Mouse (Mus musculus): Measurements from ENCODE around the gene Hist1h2bc. TPM values are rescaled to one million over a fixed set of nuclear protein-coding genes. Genes with fewer than 3 reads are reported as not detected.
A peak's percentile ranks its signal among the peaks of the same experiment; 100 is the strongest.
"Not testable (repeated sequence)": the region's sequence is repeated elsewhere in the genome, so short reads cannot be mapped to it uniquely, and the experiment has no call there.

Gene Hist1h2bc
- polyA plus RNA-seq, 3 experiments from 2014 or later = 0.52 to 3.6 (median 3.3) TPM

DNA sequence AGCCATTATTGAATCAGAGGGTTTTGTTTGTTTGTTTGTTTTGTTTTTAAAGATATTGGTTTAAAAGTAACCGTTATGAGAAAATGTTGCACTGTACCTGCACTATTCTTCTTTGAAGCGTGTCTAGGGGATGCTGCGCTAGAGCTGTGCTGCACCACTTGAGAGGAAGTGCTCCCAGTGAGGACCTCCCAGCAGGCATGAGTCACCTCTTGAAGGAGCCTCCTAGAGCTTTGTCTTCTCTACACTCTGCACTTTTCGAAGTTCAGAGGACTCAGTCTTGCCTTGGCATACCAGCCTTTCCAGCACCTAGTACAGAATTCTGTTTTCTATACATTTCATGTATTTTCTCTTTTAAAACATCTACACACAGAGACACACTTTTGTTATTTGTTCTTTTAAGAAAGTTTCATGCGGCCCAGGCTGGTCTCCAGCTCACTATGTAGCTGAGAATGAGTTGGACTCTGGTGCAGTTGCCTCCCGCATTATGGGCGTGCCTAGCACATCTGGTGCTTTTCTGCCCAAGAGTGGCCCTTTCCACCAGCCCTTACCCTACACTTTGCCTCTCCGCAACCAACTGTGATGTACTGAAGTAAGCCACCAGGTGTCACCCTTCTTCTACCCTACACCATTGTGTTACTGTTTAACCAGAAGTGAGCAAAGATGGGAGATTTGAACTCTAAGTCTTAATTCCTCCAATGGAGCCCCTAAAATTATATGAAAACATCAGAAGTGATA, 17.0 kb downstream of the Hist1h2bc start:
- peak; percentile 52 for ATAC-seq

- ATAC-seq = no peak
These were observed 18.2 kb downstream of the Hist1h2bc start for GRCm38 (mm10) chr13:23702220-23702619.

- not testable (repeated sequence) for ATAC-seq
These were observed 18.8 kb downstream of the Hist1h2bc start for GRCm38 (mm10) chr13:23702801-23703200.

DNA sequence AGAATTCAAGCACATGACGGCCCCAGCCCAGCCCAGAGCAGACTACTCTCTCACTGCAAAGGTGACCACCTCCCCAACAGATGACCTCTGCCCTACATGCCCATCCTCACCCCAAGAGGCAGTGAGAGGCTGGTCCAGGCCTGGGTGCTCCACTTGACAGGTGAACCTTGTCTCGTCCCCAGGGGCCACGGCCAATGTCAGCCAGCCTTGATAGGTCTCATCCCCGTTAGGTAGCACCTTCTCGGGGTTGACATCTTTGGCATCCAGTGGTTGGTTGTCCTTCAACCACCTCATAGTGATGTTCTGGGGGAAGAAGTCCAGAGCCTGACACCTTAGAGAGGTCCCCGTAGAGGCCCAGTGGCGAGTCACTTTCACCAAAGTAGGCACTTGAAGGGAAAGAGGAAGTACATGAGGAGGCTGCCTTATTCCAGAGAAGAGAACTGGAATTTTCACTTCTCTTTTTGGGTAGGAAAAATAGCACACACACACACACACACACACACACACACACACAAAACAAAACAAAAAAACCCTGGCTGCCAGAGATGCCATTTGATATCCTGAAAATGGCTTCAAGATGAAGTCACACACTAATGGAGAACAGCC, 21.9 kb downstream of the Hist1h2bc start:
- ATAC-seq = no peak

GRCm38 (mm10) chr13:23706771-23707170, 22.8 kb downstream of the Hist1h2bc start:
- no peak for ATAC-seq

DNA sequence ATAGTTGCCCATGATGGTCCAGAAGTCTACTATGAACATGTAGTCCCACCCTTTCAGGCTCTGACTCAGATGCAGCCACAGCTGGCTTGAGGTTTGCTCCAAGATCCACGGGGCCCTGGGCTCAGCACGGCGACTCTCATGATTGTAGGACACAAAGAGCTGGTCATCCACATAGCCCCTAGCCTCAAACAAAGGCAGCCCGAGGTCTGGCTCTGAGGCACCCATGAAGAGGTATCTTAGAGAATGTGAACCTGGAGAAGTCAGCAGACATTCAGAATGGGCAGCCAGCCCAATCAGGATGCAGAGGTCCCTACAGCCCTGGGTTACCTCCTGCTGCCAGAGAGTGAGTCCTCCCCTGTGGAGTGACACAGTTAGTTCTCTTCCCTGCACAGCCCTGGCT, 24.0 kb downstream of the Hist1h2bc start:
- no peak for ATAC-seq

DNA sequence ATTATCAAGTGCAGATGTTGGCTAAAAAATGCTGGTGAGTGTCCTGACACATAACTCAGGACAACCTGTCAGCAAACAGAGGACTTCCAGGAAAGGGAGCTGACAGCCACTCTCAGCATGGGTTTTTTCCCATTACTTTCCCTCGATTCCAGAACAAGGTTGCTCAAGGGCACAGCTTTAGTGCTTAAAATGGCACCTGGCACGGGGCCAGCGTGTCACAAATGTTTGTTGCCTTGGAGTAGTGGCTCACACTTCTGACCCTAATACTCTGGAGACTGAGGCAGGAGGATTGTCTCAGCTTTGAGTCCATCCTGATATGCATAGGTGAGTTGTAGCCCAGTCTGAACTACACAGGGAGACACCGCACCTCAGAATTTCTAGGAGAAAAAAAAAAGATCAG, 24.7 kb downstream of the Hist1h2bc start:
- ATAC-seq = no peak

GRCm38 (mm10) chr13:23709714-23710373, 25.8 kb downstream of the Hist1h2bc start:
- peak; percentile 44 for ATAC-seq

- ATAC-seq = peak; percentile 93
These were observed 26.5 kb downstream of the Hist1h2bc start, which contains the start of gene Hfe for GRCm38 (mm10) chr13:23710374-23711089. Hfe (minus strand) TSS chr13:23710854.

DNA sequence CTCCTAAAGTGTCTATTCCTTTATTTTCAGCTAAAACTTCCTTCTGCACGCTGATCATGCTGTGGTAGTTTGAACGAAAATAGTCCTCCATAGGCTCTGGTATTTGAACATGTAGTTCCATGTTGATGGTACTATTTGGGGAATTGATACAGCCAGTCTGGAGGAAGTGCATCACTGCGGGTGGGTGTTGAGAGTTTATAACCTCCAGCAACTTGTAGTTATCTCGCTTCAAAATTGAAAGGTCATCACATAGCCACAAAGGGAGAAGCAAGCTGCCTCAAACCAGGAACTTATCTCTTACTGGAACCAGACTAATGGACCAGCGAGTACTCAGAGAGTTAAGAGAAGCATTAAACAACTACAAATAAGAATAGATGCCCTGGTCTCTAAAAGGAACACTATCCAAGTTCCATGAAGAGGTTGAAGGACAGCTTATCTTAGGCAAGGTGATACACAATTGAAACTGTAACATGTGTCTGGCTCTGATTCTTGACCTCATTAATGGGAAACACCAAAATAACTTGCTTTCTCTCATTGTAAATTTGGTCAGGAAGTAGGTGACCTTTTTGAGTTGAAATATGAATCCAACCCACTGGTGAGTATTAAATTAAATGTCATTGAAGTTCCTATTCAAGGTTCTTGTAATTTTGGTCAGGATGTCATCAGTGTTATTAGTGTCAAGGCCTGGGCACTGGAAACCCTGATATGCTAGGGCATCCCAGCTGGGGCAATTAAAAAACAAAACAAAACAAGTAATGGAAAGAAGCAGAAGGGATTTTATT, 32.5 kb downstream of the Hist1h2bc start:
- ATAC-seq = no peak

DNA sequence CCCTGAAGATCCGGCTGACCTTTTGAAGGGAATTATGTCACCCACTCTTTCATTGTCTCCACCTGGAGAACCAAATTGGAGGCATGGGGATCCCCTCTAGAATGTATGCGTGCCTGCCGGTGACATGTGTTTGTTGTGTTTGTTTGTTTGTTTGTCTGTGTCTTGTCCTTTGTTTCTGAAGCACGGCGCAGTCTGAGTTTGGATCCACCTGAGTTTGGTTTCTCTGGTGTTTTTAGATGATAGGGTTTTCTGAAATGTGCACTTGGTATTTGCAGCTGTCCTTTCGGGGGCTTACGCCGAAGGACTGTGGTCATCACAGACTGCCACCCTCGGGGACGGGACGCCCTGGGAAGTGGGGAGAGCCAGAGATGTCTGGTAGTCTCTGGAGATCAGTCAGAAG, 33.2 kb downstream of the Hist1h2bc start:
- ATAC-seq = no peak

GRCm38 (mm10) chr13:23717593-23718245, 33.7 kb downstream of the Hist1h2bc start:
- ATAC-seq = not testable (repeated sequence)

DNA sequence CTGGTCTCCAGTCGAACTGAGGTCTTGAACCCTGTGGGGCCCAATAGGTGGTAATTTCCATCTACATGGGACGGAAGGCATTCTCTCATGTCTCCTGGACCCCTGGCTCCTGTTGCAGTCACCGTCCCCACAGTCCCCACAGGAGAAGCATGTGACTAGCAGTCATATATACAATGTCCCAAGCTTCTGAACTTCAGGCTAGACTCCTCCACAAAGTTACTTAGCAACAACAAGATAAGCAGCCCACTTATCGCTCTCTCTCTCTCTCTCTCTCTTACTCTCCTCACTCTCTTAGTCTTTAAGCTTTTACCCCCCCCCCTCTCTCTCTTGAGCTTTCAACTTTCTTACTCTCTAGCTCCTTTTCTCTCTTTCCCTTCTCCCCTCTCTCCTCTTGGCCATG, 40.2 kb downstream of the Hist1h2bc start:
- no peak for ATAC-seq

DNA sequence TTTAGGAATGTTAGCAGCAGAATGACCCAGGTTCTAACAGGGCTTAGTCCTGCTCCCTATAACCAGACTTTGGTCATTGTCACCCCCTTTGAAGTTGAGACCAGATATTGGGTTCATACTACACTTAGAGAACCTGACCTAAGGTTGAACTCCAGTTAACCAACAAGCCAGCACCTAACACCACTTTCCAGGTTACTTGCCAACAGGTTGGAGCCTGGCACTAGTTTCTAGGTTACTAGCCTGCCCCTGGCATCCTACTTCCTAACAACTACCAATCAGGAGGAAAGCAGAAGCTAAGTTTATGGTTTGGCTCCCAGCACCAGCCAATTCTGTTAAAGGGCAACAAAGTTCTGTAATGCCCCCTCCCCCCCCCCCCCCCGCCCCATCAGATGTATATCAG, 41.2 kb downstream of the Hist1h2bc start:
- no peak for ATAC-seq

DNA sequence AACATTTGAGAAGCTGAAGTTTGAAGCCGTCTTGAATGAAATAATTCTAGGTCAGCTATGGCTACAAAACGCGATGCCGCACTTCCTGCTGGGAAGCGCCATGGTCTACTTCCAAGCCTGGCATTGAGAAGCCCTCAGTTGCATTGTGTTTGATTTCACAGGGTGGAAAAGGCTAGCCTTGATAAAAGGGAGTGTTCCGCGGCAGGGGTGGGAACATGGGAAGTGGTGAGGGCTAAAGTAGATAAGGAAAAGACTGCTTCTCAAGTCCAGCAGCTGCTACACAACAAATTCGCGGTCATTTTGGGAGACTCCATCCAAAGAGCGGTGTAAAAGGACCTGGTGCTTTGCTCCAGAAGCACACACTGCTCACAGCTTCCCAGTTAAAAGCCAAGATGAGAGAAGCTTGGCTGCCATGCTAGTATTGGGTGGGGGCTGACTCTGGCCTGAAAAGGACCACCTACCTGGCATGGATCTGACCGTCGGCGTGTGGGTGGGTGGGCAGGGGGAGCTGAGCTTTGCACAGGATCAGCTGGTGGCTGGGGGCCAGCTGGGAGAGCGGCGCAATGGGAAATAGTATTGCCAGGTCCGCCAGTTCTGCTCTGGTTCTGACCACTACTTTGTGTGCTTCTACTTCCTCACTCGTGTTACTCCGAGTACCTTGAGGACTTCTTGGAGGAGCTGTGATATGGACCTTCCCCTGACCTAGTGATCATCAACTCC, 44.6 kb downstream of the Hist1h2bc start:
- ATAC-seq = no peak

DNA sequence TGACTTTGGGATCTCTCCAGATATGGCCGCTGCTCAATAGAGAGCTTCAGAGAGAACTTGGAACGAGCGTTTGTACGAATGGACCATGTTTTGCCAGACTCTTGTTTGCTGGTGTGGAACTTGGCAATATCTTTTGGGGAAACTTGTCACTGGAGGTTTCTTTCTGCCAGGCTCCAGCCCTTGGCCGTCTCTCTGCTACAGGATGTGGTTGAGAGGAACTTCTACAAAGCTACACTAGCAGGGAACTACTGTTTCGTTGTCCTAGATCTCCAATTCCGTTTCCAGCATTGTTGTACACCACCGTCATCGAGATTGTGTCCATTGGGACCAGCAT, 45.2 kb downstream of the Hist1h2bc start:
- ATAC-seq = peak; percentile 69

GRCm38 (mm10) chr13:23729706-23730105, 45.7 kb downstream of the Hist1h2bc start:
- no peak for ATAC-seq

DNA sequence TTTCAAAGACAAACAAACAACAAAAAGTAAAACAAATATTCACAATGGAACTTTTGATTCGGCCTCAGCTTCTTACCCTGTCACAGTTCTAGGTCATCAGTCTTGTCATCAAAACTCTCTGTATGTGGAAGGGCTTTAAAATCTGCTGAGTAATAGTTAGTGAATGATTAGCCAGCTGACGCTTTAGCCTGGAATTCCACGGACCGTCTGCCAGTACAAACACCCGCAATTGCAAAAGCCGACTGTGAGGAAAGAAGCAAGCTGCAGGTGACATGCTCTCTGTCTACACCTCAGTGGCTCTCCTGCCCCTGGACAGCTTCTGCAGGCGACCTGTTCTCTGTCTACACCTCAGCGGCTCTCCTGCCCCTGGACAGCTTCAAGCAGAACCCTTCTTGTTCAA, 46.5 kb downstream of the Hist1h2bc start:
- no peak for ATAC-seq

- peak; percentile 90 for ATAC-seq
These were observed 48.3 kb downstream of the Hist1h2bc start for GRCm38 (mm10) chr13:23732156-23732804.

GRCm38 (mm10) chr13:23737091-23737490, 53.1 kb downstream of the Hist1h2bc start:
- no peak for ATAC-seq

GRCm38 (mm10) chr13:23738041-23738440, 54.0 kb downstream of the Hist1h2bc start:
- ATAC-seq = no peak

Measured in inflammation-experienced regulatory T-cells, adult 6 months (primary cell).